Mouse (Mus musculus): ENCODE results near the gene Rasgef1b.

DNA sequence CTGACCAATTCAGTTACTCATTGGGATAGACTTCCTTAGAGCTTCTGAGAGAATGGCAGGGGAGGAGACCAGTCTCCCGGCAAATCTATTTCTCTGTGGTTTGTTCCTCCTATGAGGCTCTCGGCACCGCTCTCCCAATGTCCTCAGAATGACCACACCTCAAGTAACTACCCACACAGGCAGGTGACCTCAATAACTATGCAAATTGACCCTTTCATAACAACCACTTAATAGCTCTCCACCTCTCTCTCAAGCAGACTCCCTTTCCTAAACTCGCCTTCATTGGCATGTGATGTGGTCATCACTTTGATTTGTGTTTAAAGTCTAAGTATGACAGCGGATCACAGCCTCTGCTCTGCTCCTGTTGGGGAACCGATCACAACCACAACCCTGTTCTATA lies 281.4 kb downstream of the Rasgef1b start:
- no peak for TF ChIP-seq POLR2A (IDR thresholded peaks at IDR 0.05; ENCODE audit: low read depth, low read length)
- no peak for TF ChIP-seq CTCF (conservative IDR thresholded peaks at IDR 0.05; ENCODE audit: insufficient read depth, insufficient read length, low read depth, low read length)
